Mouse (Mus musculus) forebrain, embryonic 14.5 days (tissue): ENCODE results near the gene Rps24. TPM values are rescaled to one million over a fixed set of nuclear protein-coding genes. Genes with fewer than 3 reads are reported as not detected.
A peak's percentile ranks its signal among the peaks of the same experiment; 100 is the strongest.
"Not testable (repeated sequence)": the region's sequence is repeated elsewhere in the genome, so short reads cannot be mapped to it uniquely, and the experiment has no call there.

Source experiments
- ATAC-seq: fragments of 200-750 bp; cut with Nextera tagmentation; 2 replicates; pipeline ENCODE4 v1.8.0; 2017; ENCODE audit warnings: mild to moderate bottlenecking, moderate library complexity
- DNase-seq: peaks from one replicate; pipeline ENCODE4 v3.0.0-alpha.2; 2015; ENCODE audit warnings: low spot score
- H3K27ac ChIP-seq: fragments of 300-500 bp; sonication (generic); 2 replicates; pipeline ENCODE4 v1.5.1; 2014; ENCODE audit warnings: low read depth, mild to moderate bottlenecking, control low read depth, low read length, moderate library complexity
- H3K27me3 ChIP-seq: fragments of 300-500 bp; sonication (generic); replicated peaks from 2 replicates; pipeline ENCODE4 v1.6.1; 2014; ENCODE audit warnings: low read length, control low read depth, mixed read lengths; ENCODE audit not compliant: control insufficient read depth, insufficient read depth
- H3K36me3 ChIP-seq: fragments of 300-500 bp; sonication (generic); 2 replicates; pipeline ENCODE4 v1.6.1; 2014; ENCODE audit warnings: low read length, control low read depth; ENCODE audit not compliant: control insufficient read depth, insufficient read depth
- H3K4me1 ChIP-seq: fragments of 300-500 bp; sonication (generic); 2 replicates; pipeline ENCODE4 v1.6.1; 2014; ENCODE audit warnings: antibody characterized with exemption, low read length, control low read depth; ENCODE audit not compliant: control insufficient read depth, insufficient read depth
- H3K4me2 ChIP-seq: fragments of 300-500 bp; sonication (generic); 2 replicates; pipeline ENCODE4 v1.6.1; 2014; ENCODE audit warnings: mild to moderate bottlenecking, control low read depth, low read length
- H3K4me3 ChIP-seq: fragments of 300-500 bp; sonication (generic); 2 replicates; pipeline ENCODE4 v1.5.1; 2014; ENCODE audit warnings: low read depth, low read length, control low read depth
- H3K9ac ChIP-seq: fragments of 300-500 bp; sonication (generic); 2 replicates; pipeline ENCODE4 v1.6.1; 2014; ENCODE audit warnings: mild to moderate bottlenecking, low read length, control low read depth, moderate library complexity
- H3K9me3 ChIP-seq: fragments of 300-500 bp; sonication (generic); replicated peaks from 2 replicates; pipeline ENCODE4 v1.6.1; 2016; ENCODE audit warnings: low read length, control low read depth, mixed read lengths; ENCODE audit not compliant: control insufficient read depth
- WGBS: fragments of 180-500 bp; shearing (Covaris S2); extraction: QIAGEN DNeasy Blood & Tissue Kit; methylation state at CpG from one replicate; pipeline ENCODE4 v1.1.7; 2014; 5-methylcytosine and 5-hydroxymethylcytosine counted together
- polyA plus RNA-seq: library from polyadenylated mRNA; unstranded; fragments of >200 nt; fragmentation: Nextera tagmentation; extraction: Ambion mirVana; gene quantifications from 2 replicates; pipeline ENCODE4 v1.2.1, GENCODE M21; 2014

Gene Rps24
- polyA plus RNA-seq, result 726 and 919 TPM in 2 replicates

- Histone ChIP-seq H3K4me3 (peak within 1 kb of the TSS; percentile 84), H3K27ac (no peak within 1 kb of the TSS), H3K9me3 (no peaks in the 10 kb centered on the region), H3K4me2 (peak within 1 kb of the TSS; percentile 74), H3K9ac (peak within 1 kb of the TSS; percentile 76), H3K27me3 (no peaks in the 10 kb centered on the region), H3K36me3 (peaks cover 25% of the 10 kb centered on the region), H3K4me1 (peaks cover 8% of the 10 kb centered on the region)
- ATAC-seq (peak; percentile 66), DNase-seq (peak; percentile 96)
- 1% methylated on average over 30 of the region's 30 CpGs for WGBS
These were observed at the start of gene Rps24, which contains the start of gene Polr3a for GRCm38 (mm10) chr14:24486773-24487227. Gene Rps24, plus strand, starts transcription at chr14:24487125. Gene Polr3a, minus strand, starts transcription at chr14:24487058.

- peaks cover 19% of the 10 kb centered on the region for H3K36me3 ChIP-seq
- not testable (repeated sequence) for H3K4me2 ChIP-seq, ATAC-seq, H3K4me3 ChIP-seq, H3K9ac ChIP-seq, DNase-seq, H3K9me3 ChIP-seq, H3K4me1 ChIP-seq, H3K27ac ChIP-seq, H3K27me3 ChIP-seq
- 93% methylated on average over 4 of the region's 4 CpGs for WGBS
These were observed 43.4 kb upstream of the Rps24 start for GRCm38 (mm10) chr14:24443529-24443928.

- Histone ChIP-seq H3K4me3 (no peak overlapping the region), H3K9me3 (no peaks in the 10 kb centered on the region), H3K9ac (no peak overlapping the region), H3K4me2 (no peak overlapping the region), H3K27ac (no peak overlapping the region), H3K4me1 (no peaks in the 10 kb centered on the region), H3K27me3 (no peaks in the 10 kb centered on the region), H3K36me3 (peaks cover 97% of the 10 kb centered on the region)
- ATAC-seq (no peak), DNase-seq (no peak)
- WGBS, result 92% methylated on average over 3 of the region's 3 CpGs
These were observed 28.7 kb upstream of the Rps24 start for GRCm38 (mm10) chr14:24458191-24458590.

GRCm38 (mm10) chr14:24468806-24469205 is 18.1 kb upstream of the Rps24 start:
- ATAC-seq, result no peak
- Histone ChIP-seq H3K27ac (no peak overlapping the region), H3K36me3 (peaks cover 100% of the 10 kb centered on the region), H3K9ac (no peak overlapping the region), H3K4me1 (no peaks in the 10 kb centered on the region), H3K4me3 (no peak overlapping the region), H3K27me3 (no peaks in the 10 kb centered on the region), H3K9me3 (no peaks in the 10 kb centered on the region), H3K4me2 (no peak overlapping the region)
- no peak for DNase-seq
- 92% methylated on average over 6 of the region's 6 CpGs for WGBS

- DNase-seq, result peak; percentile 28
- no peak overlapping the region for H3K27ac ChIP-seq
- WGBS, result 8% methylated on average over 13 of the region's 13 CpGs
These were observed 621 bp upstream of the Rps24 start for GRCm38 (mm10) chr14:24486241-24486767.

GRCm38 (mm10) chr14:24489772-24490171 is 2.8 kb downstream of the Rps24 start:
- not testable (repeated sequence) for ATAC-seq, H3K9ac ChIP-seq, H3K4me2 ChIP-seq, DNase-seq, H3K9me3 ChIP-seq, H3K27ac ChIP-seq, H3K4me3 ChIP-seq, H3K27me3 ChIP-seq
- 87% methylated on average over 7 of the region's 7 CpGs for WGBS
- peaks cover 30% of the 10 kb centered on the region for H3K36me3 ChIP-seq
- peaks cover 22% of the 10 kb centered on the region for H3K4me1 ChIP-seq

More at GRCm38 (mm10) chr14:24486241-24486767, 621 bp upstream of the Rps24 start:
- Histone ChIP-seq H3K4me2 (peak overlapping the region; percentile 74), H3K36me3 (peaks cover 29% of the 10 kb centered on the region), H3K4me1 (peaks cover 4% of the 10 kb centered on the region), H3K27me3 (no peaks in the 10 kb centered on the region), H3K9me3 (no peaks in the 10 kb centered on the region), H3K4me3 (peak overlapping the region; percentile 84), H3K9ac (peak overlapping the region; percentile 76)
- peak; percentile 3; the same call in 1 of the 2 replicates for ATAC-seq

- H3K4me3 ChIP-seq, result peak overlapping the region; percentile 97
- peak overlapping the region; percentile 95 for H3K9ac ChIP-seq
- no peaks in the 10 kb centered on the region for H3K27me3 ChIP-seq
- under 1% methylated on average over 64 of the region's 64 CpGs for WGBS
- H3K9me3 ChIP-seq, result no peaks in the 10 kb centered on the region
- H3K27ac ChIP-seq, result peak overlapping the region; percentile 80
- ATAC-seq (peak; percentile 94), DNase-seq (peak; percentile 97)
- H3K4me2 ChIP-seq, result peak overlapping the region; percentile 70
- peaks cover 22% of the 10 kb centered on the region for H3K4me1 ChIP-seq
- H3K36me3 ChIP-seq, result peaks cover 38% of the 10 kb centered on the region
These were observed 3.7 kb downstream of the Rps24 start for GRCm38 (mm10) chr14:24490468-24491265.

GRCm38 (mm10) chr14:24491266-24491981 is 4.5 kb downstream of the Rps24 start:
- DNase-seq, result peak; percentile 54
- peak overlapping the region; percentile 70 for H3K4me2 ChIP-seq
- H3K4me1 ChIP-seq, result peaks cover 18% of the 10 kb centered on the region
- peak overlapping the region; percentile 97 for H3K4me3 ChIP-seq
- no peaks in the 10 kb centered on the region for H3K27me3 ChIP-seq
- 0 out of 2 replicates have a peak overlapping the region, but pooled peaks have one; percentile 80 for H3K27ac ChIP-seq
- 0 out of 2 replicates have a peak, but pooled peaks have one; percentile 2 for ATAC-seq
- peaks cover 46% of the 10 kb centered on the region for H3K36me3 ChIP-seq
- peak overlapping the region; percentile 95 for H3K9ac ChIP-seq
- no peaks in the 10 kb centered on the region for H3K9me3 ChIP-seq
- 5% methylated on average over 11 of the region's 11 CpGs for WGBS
